Mouse (Mus musculus): ENCODE data around the gene Gm30191.
A peak's percentile ranks its signal among the peaks of the same experiment; 100 is the strongest.
"Not testable (repeated sequence)": the region's sequence is repeated elsewhere in the genome, so short reads cannot be mapped to it uniquely, and the experiment has no call there.

The Gm30191 gene

GRCm38 (mm10) chr4:134252131-134252910 is 5.6 kb downstream of the Gm30191 start:
- no peak for DNase-seq

DNA sequence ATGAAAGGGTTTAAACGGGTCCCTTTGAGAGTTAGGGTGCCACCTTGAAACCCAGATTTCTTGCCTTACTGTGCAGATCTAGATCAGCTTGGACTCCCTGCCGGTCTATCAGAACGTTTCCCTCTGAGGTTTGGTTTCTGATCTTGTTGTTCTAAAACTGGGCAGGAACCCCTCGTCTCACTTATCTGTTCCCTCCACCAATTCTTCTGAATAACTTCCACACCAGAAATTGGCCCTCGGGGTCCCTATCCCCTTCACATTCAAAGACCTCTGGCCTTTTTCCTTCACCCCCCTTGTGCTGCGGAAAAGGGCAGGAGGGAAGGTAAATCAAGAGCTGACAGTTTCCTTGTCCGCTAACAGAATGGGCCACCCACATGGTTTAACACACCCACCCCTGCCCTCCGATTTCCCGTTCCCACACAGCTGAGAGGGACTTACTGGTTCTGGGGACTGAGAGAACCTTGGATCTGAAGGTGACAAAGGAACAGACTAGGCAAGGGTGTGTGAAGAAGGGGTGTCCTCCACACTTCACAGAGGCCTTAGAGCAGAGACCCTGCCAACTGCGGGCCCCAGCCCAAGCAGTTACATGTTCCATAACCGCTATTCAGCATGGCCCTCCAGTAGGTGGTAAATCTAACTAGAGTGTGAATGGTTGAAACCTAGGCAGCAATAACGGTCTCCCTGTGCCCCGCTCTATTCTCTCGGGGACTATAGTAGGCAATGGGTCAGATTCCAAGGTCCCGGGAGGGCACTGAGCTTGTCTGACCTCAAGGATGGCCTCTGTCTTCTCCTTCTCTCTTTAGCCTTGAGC is 6.4 kb downstream of the Gm30191 start:
- peak; percentile 60 for DNase-seq

- no peak for DNase-seq
These were observed 7.1 kb downstream of the Gm30191 start, which contains the start of gene Grrp1 for GRCm38 (mm10) chr4:134253722-134254324. Gene Grrp1 (minus strand): TSS chr4:134254106.

DNA sequence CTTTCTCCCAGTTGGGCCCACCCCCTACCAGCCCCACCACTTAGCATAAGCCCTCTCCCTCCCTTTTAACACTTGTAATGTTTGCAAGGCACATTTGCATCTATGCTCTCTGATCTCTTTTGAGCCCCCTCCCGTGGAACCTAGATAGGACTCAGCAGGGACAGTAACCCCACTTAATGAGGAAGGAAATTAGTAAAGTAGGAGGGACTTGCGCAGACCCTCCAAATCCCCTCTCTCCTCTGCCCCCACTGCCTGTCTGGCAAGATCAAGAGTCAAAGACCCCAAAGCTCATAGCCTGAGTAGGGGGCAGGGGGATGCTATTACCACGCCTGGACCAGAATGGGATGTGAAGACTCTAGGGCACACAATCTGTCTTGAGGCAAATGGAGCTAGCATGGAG is 8.1 kb downstream of the Gm30191 start:
- DNase-seq = no peak

GRCm38 (mm10) chr4:134255854-134256253 is 9.1 kb downstream of the Gm30191 start:
- no peak for DNase-seq

GRCm38 (mm10) chr4:134256407-134257197 is 9.9 kb downstream of the Gm30191 start:
- DNase-seq = peak; percentile 50

GRCm38 (mm10) chr4:134257198-134258009 is 10.7 kb downstream of the Gm30191 start:
- DNase-seq = no peak

DNA sequence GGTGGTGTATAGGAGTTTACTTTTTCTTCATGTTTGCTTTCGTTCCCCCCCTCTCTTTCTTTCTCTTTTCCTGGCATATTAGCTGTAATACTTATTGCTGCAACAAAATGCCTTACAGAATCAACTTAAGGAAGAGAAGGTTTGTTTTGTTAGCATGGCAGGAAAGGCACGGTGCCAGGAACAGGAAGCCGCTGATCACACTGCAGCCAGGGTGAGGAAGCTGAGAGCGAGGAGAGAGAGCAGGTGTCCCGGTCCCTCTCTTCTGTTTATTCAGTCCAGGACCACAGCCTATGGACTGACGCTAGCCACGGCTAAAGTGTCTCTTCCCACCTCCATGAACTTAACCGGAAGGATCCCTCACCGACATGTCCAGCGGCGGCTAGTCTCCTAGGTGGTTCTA is 11.6 kb downstream of the Gm30191 start:
- no peak for DNase-seq

GRCm38 (mm10) chr4:134263191-134263590 is 16.5 kb downstream of the Gm30191 start:
- DNase-seq = peak; percentile 81

- DNase-seq = no peak
These were observed 19.3 kb downstream of the Gm30191 start for GRCm38 (mm10) chr4:134265860-134266585.

GRCm38 (mm10) chr4:134268102-134268655 is 21.4 kb downstream of the Gm30191 start:
- no peak for DNase-seq

DNA sequence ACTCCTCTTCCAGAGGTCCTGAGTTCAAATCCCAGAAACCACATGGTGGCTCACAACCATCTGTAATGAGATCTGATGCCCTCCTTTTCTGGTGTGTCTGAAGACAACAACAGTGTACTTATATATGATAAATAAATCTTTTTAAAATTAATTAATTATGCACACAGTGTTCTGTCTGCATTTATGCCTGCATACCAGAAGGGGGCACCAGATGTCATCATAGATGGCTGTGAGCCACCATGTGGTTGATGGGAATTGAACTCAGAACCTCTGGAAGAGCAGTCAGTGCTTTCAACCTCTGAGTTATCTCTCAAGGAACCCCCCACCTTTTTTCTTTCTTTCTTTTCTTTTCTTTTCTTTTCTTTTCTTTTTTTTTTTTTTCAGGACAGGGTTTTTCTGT is 22.9 kb downstream of the Gm30191 start:
- not testable (repeated sequence) for DNase-seq

- no peak for DNase-seq
These were observed 25.2 kb downstream of the Gm30191 start for GRCm38 (mm10) chr4:134271979-134272378.

GRCm38 (mm10) chr4:134272731-134273416 is 26.1 kb downstream of the Gm30191 start:
- DNase-seq = no peak

DNA sequence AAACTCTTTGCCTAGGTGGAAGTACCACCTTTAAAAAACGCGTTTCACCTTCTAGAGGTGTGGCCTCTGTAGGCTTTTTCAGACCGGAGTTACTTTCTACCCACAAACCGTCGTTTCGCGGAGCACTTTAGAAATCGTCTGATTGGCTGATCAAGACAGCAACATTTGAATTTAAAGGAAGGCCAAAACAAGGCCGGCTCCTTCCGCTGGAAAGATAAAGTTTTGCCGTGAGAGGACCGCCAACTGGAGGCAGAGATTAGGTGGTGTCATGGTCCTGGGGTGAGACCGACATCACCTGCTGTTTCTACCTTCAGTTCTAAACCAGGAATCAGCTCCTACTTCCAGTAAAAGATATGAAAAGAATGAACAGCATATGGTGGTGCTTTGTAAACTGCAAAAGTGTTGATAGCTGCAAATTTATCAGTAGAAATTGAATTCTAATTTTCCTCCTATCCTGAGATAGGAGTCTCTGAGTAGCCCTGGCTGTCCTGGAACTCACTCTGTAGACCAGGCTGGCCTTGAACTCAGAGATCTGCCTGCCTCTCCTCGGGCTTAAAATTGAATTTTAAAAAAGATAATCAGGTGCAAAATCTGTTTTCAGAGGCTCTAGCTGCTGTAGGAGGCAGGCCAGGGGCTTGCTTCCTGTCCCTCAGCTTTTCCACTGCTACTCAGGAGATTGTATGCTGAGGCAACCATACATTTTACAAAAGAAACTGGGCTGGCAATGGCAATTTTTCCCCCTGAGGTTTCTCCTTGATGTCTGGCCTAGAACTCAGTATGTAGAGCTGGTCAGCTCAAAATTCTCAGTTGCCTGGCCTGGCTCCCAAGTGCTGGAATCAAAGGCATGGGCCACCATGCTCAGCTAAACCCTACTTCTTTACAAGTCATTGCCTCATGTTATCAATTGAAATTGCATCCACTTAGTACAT is 26.9 kb downstream of the Gm30191 start:
- DNase-seq = no peak

DNA sequence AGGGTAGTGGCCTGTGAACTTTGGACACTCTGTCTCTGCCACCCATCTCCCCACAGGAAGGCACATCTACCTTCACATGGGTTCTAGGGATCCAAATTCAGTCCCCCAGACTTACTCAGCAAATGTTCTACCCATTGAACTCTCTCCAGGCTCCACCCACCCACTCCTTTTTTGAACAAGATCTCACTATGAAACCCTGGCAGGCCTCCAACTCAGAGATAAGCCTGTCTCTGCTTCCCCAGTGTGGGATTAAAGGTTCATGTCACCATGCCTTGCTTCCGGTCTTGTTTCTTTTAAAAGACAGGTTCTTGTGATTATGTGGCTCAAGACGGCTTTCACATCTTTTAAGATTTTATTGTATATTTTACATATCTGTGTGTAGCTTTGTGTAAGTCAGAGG is 38.2 kb downstream of the Gm30191 start:
- DNase-seq = no peak

- DNase-seq = no peak
These were observed 39.8 kb downstream of the Gm30191 start for GRCm38 (mm10) chr4:134286226-134287167.

DNA sequence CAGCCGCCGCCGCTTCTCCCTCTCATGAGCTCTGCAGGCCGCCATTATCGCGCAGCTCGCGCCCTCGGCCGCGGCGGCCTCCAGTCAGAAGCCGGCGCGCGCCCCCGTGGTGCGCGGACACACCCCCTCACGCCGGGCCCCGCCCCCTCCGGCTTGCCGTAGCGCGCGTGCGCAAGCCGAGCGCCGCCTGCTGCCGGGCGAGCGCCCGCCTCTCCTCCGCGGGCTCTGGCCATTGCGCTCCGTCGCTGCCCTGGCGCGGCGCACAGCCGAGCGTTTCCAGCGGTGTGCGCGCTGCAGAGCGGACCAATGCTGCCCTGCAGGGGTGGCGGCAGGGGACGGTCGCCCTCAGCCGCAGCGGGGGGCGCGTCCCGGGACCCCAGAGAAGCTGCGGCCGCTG is 40.4 kb downstream of the Gm30191 start:
- peak; percentile 96 for DNase-seq
